Mouse (Mus musculus) kidney, postnatal 0 days (tissue): ENCODE measurements at regions not wholly inside any gene's neighbourhood (a gene's known extent, or its start where the extent isn't known, plus 50 kb on each side); places are given as distances from the start of the nearest gene placed in this dataset.

ENCODE experiments used
- ATAC-seq: fragments of 200-750 bp; cut with Nextera tagmentation; replicated peaks from 2 replicates; pipeline ENCODE4 v1.8.0; 2017; ENCODE audit warnings: low read depth, moderate number of reproducible peaks, moderate TSS enrichment, moderate library complexity; ENCODE audit not compliant: low FRiP score
- DNase-seq: peaks from one replicate; pipeline ENCODE4 v3.0.0-alpha.2; 2016; ENCODE audit warnings: low spot score
- H3K27ac ChIP-seq: fragments of 300-500 bp; sonication (generic); 2 replicates; pipeline ENCODE4 v1.5.1; 2014; ENCODE audit warnings: mild to moderate bottlenecking
- H3K27me3 ChIP-seq: fragments of 300-500 bp; sonication (generic); 2 replicates; pipeline ENCODE4 v1.6.1; 2014; ENCODE audit warnings: low read length, mixed read lengths; ENCODE audit not compliant: insufficient read depth
- H3K36me3 ChIP-seq: fragments of 300-500 bp; sonication (generic); 2 replicates; pipeline ENCODE4 v1.6.1; 2014; ENCODE audit warnings: low read length, mixed read lengths; ENCODE audit not compliant: insufficient read depth
- H3K4me1 ChIP-seq: fragments of 300-500 bp; sonication (generic); replicated peaks from 2 replicates; pipeline ENCODE4 v1.6.1; 2014; ENCODE audit warnings: antibody characterized with exemption, low read length, mixed read lengths; ENCODE audit not compliant: insufficient read depth
- H3K4me2 ChIP-seq: fragments of 300-500 bp; sonication (generic); 2 replicates; pipeline ENCODE4 v1.6.1; 2014; ENCODE audit warnings: mild to moderate bottlenecking, low read length, moderate library complexity, mixed read lengths
- H3K4me3 ChIP-seq: fragments of 300-500 bp; sonication (generic); replicated peaks from 2 replicates; pipeline ENCODE4 v1.5.1; 2014; ENCODE audit warnings: low read depth, low read length
- H3K9ac ChIP-seq: fragments of 300-500 bp; sonication (generic); 2 replicates; pipeline ENCODE4 v1.6.1; 2014; ENCODE audit warnings: low read depth, low read length
- H3K9me3 ChIP-seq: fragments of 300-500 bp; sonication (generic); replicated peaks from 2 replicates; pipeline ENCODE4 v1.6.1; 2016; ENCODE audit warnings: low read length, inconsistent platforms, mixed read lengths
- CTCF ChIP-seq: IDR thresholded peaks from 2 replicates; pipeline ENCODE4 v1.5.1; 2016; ENCODE audit warnings: antibody characterized with exemption, low read depth, mild to moderate bottlenecking, moderate library complexity
- WGBS: fragments of 180-500 bp; shearing (Covaris S2); extraction: QIAGEN DNeasy Blood & Tissue Kit; methylation state at CpG from one replicate; pipeline ENCODE4 v1.1.7; 2014; 5-methylcytosine and 5-hydroxymethylcytosine counted together

GRCm38 (mm10) chr3:115207072-115207471 lies 303.2 kb downstream of the Olfm3 start:
- Histone ChIP-seq H3K36me3 (no peaks in the 10 kb centered on the region), H3K4me1 (no peaks in the 10 kb centered on the region), H3K27ac (no peak overlapping the region), H3K4me2 (no peak overlapping the region), H3K4me3 (no peak overlapping the region), H3K9ac (no peak overlapping the region), H3K9me3 (no peaks in the 10 kb centered on the region), H3K27me3 (no peaks in the 10 kb centered on the region)
- DNase-seq = peak; percentile 3
- no peak for TF ChIP-seq CTCF
- ATAC-seq = no peak
- WGBS = 66% methylated on average over 4 of the region's 4 CpGs

- TF ChIP-seq CTCF = no peak
- Histone ChIP-seq H3K9me3 (no peaks in the 10 kb centered on the region), H3K9ac (no peak overlapping the region), H3K27me3 (no peaks in the 10 kb centered on the region), H3K4me1 (no peaks in the 10 kb centered on the region), H3K36me3 (no peaks in the 10 kb centered on the region), H3K4me2 (no peak overlapping the region), H3K27ac (no peak overlapping the region), H3K4me3 (no peak overlapping the region)
- 70% methylated on average over 1 of the region's 1 CpGs for WGBS
- no peak for DNase-seq
- no peak for ATAC-seq
Measured at GRCm38 (mm10) chr3:115211841-115212240, 308.0 kb downstream of the Olfm3 start.

GRCm38 (mm10) chr3:115213477-115213876 lies 309.6 kb downstream of the Olfm3 start:
- H3K4me3 ChIP-seq = no peak overlapping the region
- H3K27ac ChIP-seq = no peak overlapping the region
- no peaks in the 10 kb centered on the region for H3K27me3 ChIP-seq
- H3K9me3 ChIP-seq = no peaks in the 10 kb centered on the region
- H3K9ac ChIP-seq = no peak overlapping the region
- no peak overlapping the region for H3K4me2 ChIP-seq
- H3K36me3 ChIP-seq = no peaks in the 10 kb centered on the region
- H3K4me1 ChIP-seq = no peaks in the 10 kb centered on the region
- TF ChIP-seq CTCF = no peak
- ATAC-seq = no peak
- DNase-seq = peak; percentile 39
- WGBS = 41% methylated on average over 2 of the region's 2 CpGs

GRCm38 (mm10) chr3:115240497-115240896 lies 336.6 kb downstream of the Olfm3 start:
- ATAC-seq = no peak
- no peak for TF ChIP-seq CTCF
- Histone ChIP-seq H3K9ac (no peak overlapping the region), H3K9me3 (no peaks in the 10 kb centered on the region), H3K27me3 (no peaks in the 10 kb centered on the region), H3K4me3 (no peak overlapping the region), H3K36me3 (no peaks in the 10 kb centered on the region), H3K4me2 (no peak overlapping the region), H3K4me1 (no peaks in the 10 kb centered on the region), H3K27ac (no peak overlapping the region)
- WGBS = 69% methylated on average over 2 of the region's 2 CpGs
- DNase-seq = no peak

GRCm38 (mm10) chr3:115252618-115253379 lies 348.9 kb downstream of the Olfm3 start:
- Histone ChIP-seq H3K27me3 (no peaks in the 10 kb centered on the region), H3K27ac (no peak overlapping the region), H3K9me3 (no peaks in the 10 kb centered on the region), H3K4me2 (no peak overlapping the region), H3K36me3 (no peaks in the 10 kb centered on the region), H3K4me1 (no peaks in the 10 kb centered on the region), H3K4me3 (no peak overlapping the region), H3K9ac (no peak overlapping the region)
- DNase-seq (no peak), ATAC-seq (no peak)
- WGBS = 62% methylated on average over 8 of the region's 8 CpGs
- no peak for TF ChIP-seq CTCF

- DNase-seq = no peak
- 81% methylated on average over 3 of the region's 3 CpGs for WGBS
Measured at GRCm38 (mm10) chr3:115276207-115276606, 372.3 kb downstream of the Olfm3 start.

GRCm38 (mm10) chr3:115281233-115281632 lies 377.4 kb downstream of the Olfm3 start:
- no peaks in the 10 kb centered on the region for H3K27me3 ChIP-seq
- DNase-seq (no peak), ATAC-seq (no peak)
- TF ChIP-seq CTCF = no peak
- no peak overlapping the region for H3K4me2 ChIP-seq
- H3K36me3 ChIP-seq = no peaks in the 10 kb centered on the region
- H3K9ac ChIP-seq = no peak overlapping the region
- 80% methylated on average over 1 of the region's 1 CpGs for whole genome bisulfite sequencing
- H3K4me3 ChIP-seq = no peak overlapping the region
- H3K4me1 ChIP-seq = no peaks in the 10 kb centered on the region
- no peak overlapping the region for H3K27ac ChIP-seq
- H3K9me3 ChIP-seq = no peaks in the 10 kb centered on the region

More at GRCm38 (mm10) chr3:115276207-115276606, 372.3 kb downstream of the Olfm3 start:
- Histone ChIP-seq H3K9ac (no peak overlapping the region), H3K4me1 (no peaks in the 10 kb centered on the region), H3K4me3 (no peak overlapping the region), H3K4me2 (no peak overlapping the region), H3K9me3 (no peaks in the 10 kb centered on the region), H3K27ac (no peak overlapping the region), H3K27me3 (no peaks in the 10 kb centered on the region), H3K36me3 (no peaks in the 10 kb centered on the region)
- no peak for ATAC-seq
- no peak for TF ChIP-seq CTCF
